8 mouse cellular contexts compared by ENCODE assay signal in genomic region chr10:69254390-69254847, GRCm38 (mm10). TPM values are rescaled to one million over a fixed set of nuclear protein-coding genes. Genes with fewer than 3 reads are reported as not detected.
DNase-seq lines count a peak whose midpoint lies in the region; ATAC-seq and TF ChIP-seq lines count a peak whose summit lies in the region.

No protein-coding gene starts in this region.

- peak overlapping the region; percentile 38 for H3K4me2 ChIP-seq in heart, embryonic 11.5 days
- H3K4me2 ChIP-seq in lung, embryonic 14.5 days = no peak overlapping the region; the same call in 1 of the 2 replicates

- H3K36me3 ChIP-seq in embryonic facial prominence, embryonic 10.5 days (replicated peaks) = peaks cover 15% of the 10 kb centered on the region
- peaks cover 8% of the 10 kb centered on the region; the same call in 1 of the 2 replicates for H3K36me3 ChIP-seq in heart, embryonic 11.5 days (ENCODE audit: control insufficient read depth, insufficient read depth, low read length)
- H3K36me3 ChIP-seq in lung, embryonic 14.5 days (ENCODE audit: insufficient read depth) = peaks cover 12% of the 10 kb centered on the region; the same call in 1 of the 2 replicates

- TF ChIP-seq CTCF in lung, embryonic 14.5 days (IDR thresholded peaks at IDR 0.05; ENCODE audit: low read depth) = no peak

- H3K27ac ChIP-seq in embryonic facial prominence, embryonic 10.5 days (replicated peaks) = peak overlapping the region; percentile 82
- H3K27ac ChIP-seq in heart, embryonic 11.5 days (ENCODE audit: low read depth, low read length) = peak overlapping the region; percentile 85
- H3K27ac ChIP-seq in lung, embryonic 14.5 days (ENCODE audit: low read depth) = peak overlapping the region; percentile 75

- WGBS in embryonic facial prominence, embryonic 10.5 days = 23% methylated on average over 8 of the region's 8 CpGs
- WGBS in heart, embryonic 11.5 days (ENCODE audit: insufficient replicate concordance) = 6% methylated on average over 8 of the region's 8 CpGs
- 15% methylated on average over 8 of the region's 8 CpGs for WGBS in lung, embryonic 14.5 days

- 0 out of 2 replicates have a peak overlapping the region, but pooled peaks have one; percentile 1 for H3K4me3 ChIP-seq in embryonic facial prominence, embryonic 10.5 days
- H3K4me3 ChIP-seq in heart, embryonic 11.5 days (ENCODE audit: low read depth, low read length) = no peak overlapping the region
- no peak overlapping the region for H3K4me3 ChIP-seq in lung, embryonic 14.5 days (ENCODE audit: low read depth, low read length)

- no peaks in the 10 kb centered on the region for H3K9me3 ChIP-seq in embryonic facial prominence, embryonic 10.5 days
- no peaks in the 10 kb centered on the region for H3K9me3 ChIP-seq in heart, embryonic 11.5 days (replicated peaks; ENCODE audit: control insufficient read depth, low read length)
- no peaks in the 10 kb centered on the region for H3K9me3 ChIP-seq in lung, embryonic 14.5 days (ENCODE audit: low read depth, low read length)

- H3K4me1 ChIP-seq in embryonic facial prominence, embryonic 10.5 days = peaks cover 27% of the 10 kb centered on the region
- H3K4me1 ChIP-seq in heart, embryonic 11.5 days (ENCODE audit: control insufficient read depth, insufficient read depth, low read length) = peaks cover 31% of the 10 kb centered on the region
- peaks cover 17% of the 10 kb centered on the region for H3K4me1 ChIP-seq in lung, embryonic 14.5 days (ENCODE audit: insufficient read depth)

- no peaks in the 10 kb centered on the region for H3K27me3 ChIP-seq in embryonic facial prominence, embryonic 10.5 days (replicated peaks; ENCODE audit: low read depth, poor library complexity, severe bottlenecking)
- H3K27me3 ChIP-seq in heart, embryonic 11.5 days (ENCODE audit: control insufficient read depth, insufficient read depth, low read length) = no peaks in the 10 kb centered on the region
- no peaks in the 10 kb centered on the region for H3K27me3 ChIP-seq in lung, embryonic 14.5 days (ENCODE audit: insufficient read depth, low read length)

- DNase-seq in layer of hippocampus, adult 9-11 months = peak; percentile 70
- no peak for DNase-seq in layer of hippocampus, adult 18-20 months (ENCODE audit: low spot score in 2 of 2)
- DNase-seq in embryonic facial prominence, embryonic 10.5 days (ENCODE audit: low spot score) = peak; percentile 60
- DNase-seq in kidney, adult 9 months = peak; percentile 96
- peak; percentile 72 for DNase-seq in lung, embryonic 14.5 days
- no peak for DNase-seq in cerebellum, adult 11 months

- peak; percentile 41; the same call in 1 of the 2 replicates for ATAC-seq in heart, embryonic 11.5 days (replicated peaks; ENCODE audit: insufficient number of reproducible peaks, low FRiP score, low TSS enrichment)
- ATAC-seq in lung, embryonic 14.5 days (ENCODE audit: insufficient read depth) = peak; percentile 64
- peak; percentile 36; the same call in 1 of the 2 replicates for ATAC-seq in neutrophil, adult 5-6 weeks (ENCODE audit: extremely low read depth, insufficient number of reproducible peaks, low FRiP score, poor library complexity, severe bottlenecking)

- no peak overlapping the region for H3K9ac ChIP-seq in heart, embryonic 11.5 days (ENCODE audit: low read depth, low read length)
- no peak overlapping the region for H3K9ac ChIP-seq in lung, embryonic 14.5 days

RNA-seq across cellular contexts. Expression of gene A930033H14Rik, which starts 41.5 kb away (rescaled TPM):
- total RNA-seq in layer of hippocampus, adult 18-20 months (2021) = 1 to 10 TPM; 1.3 to 1.5 TPM
- polyA plus RNA-seq in embryonic facial prominence, embryonic 10.5 days (2016; fragmentation: Nextera tagmentation; extraction: Ambion mirVana) = 1.2 and 1.4 TPM in 2 replicates
- polyA plus RNA-seq in heart, embryonic 11.5 days (2014; fragmentation: Nextera tagmentation; extraction: Ambion mirVana) = 1.8 and 2.4 TPM in 2 replicates
- polyA plus RNA-seq in lung, embryonic 14.5 days (2014; fragmentation: Nextera tagmentation; extraction: Ambion mirVana) = 1.8 and 1.9 TPM in 2 replicates
- total RNA-seq in neutrophil, adult 5-6 weeks (2017) = not detected in 2 replicates

Comparison
In these comparisons a context has a peak if more than half of its experiments do, and no peak if none do; other contexts are left out.
1. DNase-seq: peak in layer of hippocampus, adult 9-11 months (single experiment), embryonic facial prominence, embryonic 10.5 days (single experiment), kidney, adult 9 months (single experiment) and lung, embryonic 14.5 days (single experiment); none in layer of hippocampus, adult 18-20 months (0 of 2) and cerebellum, adult 11 months (single experiment).
2. Peak in every context shown above with its lines, with median percentiles within 50 percentile points of each other: H3K27ac ChIP-seq and ATAC-seq.